Mouse (Mus musculus) megakaryocyte, adult 5-6 weeks (primary cell): ENCODE measurements around the gene H2bfm. TPM values are rescaled to one million over a fixed set of nuclear protein-coding genes. Genes with fewer than 3 reads are reported as not detected.
"Not testable (repeated sequence)": the region's sequence is repeated elsewhere in the genome, so short reads cannot be mapped to it uniquely, and the experiment has no call there.

Experiments used
- ATAC-seq: 2 replicates; pipeline ENCODE4 v1.8.0; 2016; ENCODE audit warnings: mild to moderate bottlenecking, inconsistent platforms; ENCODE audit not compliant: poor library complexity, severe bottlenecking
- total RNA-seq, 2 experiments: library from RNA; stranded (forward) in 1 of 2; stranded (reverse) in 1 of 2; fragments of 153-499, 151-499 nt in 1 of 2; fragments of 221-1000, 200-1000 nt in 1 of 2; gene quantifications; 2 replicates each; pipeline versions ENCODE4 v1.2.3 to v1.2.4; 2015 to 2017

Gene H2bfm
- total RNA-seq (2015) = not detected in 2 replicates
- not detected in 2 replicates for total RNA-seq (2017)

DNA sequence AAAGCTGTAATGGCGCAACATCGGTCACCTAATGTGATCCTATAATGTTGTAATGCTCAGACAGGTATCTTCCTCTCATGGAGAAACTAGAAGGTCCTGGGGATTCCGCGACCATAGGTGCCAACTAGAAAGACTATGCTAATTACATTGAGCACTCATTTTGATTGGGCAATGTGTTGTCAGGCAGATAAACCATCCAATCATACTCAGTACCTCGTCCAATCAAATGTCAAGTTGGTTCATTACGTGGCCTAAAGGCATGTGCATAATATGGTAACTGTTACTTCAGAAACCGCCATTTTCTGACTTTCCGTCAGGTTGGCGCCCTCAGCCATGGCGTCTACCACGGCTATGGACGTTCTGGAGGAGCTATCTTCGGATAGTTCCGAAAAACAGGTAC, at the start of gene H2bfm:
TSS of gene H2bfm (plus strand) at position 295 of the 400 bp plus-strand sequence.
- no peak for ATAC-seq

DNA sequence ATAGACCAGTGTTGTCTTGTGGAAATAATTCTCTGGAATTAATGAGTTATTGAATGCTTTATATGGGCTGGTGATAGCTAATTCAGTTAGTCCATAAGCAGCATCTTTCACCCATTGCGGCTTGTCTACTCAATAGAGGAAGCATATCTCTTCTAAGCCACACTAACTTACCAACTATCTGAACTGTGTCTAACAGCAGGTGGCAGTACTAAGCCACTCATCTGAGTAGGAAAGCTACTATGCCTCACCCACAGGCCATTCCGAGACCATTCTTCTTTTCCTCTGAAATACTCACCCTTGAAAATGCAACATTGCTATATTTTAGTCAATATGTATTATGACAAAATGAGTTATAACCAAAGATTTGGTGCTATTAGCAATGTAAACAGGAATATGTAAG, 31.4 kb upstream of the H2bfm start:
- ATAC-seq = no peak

DNA sequence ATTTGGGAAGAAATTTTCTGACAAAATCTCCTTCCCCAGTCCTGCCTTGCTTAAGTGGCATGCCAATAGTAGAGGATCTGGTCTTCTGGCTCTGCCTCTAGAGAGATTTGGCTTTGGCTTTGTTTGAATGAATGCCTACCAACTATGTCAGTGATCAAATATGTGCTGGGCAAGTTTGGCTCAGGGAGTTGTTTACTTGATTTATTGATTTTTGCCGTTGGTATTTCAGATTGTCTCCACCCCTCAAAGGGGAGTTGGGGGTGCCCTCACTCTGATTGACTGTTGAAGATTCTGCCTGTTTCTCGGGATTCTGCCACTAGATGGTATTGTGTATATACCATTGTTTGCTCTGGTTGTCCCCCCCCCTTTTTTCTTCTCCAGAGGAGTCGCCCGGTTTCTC, 22.8 kb upstream of the H2bfm start:
- no peak for ATAC-seq

DNA sequence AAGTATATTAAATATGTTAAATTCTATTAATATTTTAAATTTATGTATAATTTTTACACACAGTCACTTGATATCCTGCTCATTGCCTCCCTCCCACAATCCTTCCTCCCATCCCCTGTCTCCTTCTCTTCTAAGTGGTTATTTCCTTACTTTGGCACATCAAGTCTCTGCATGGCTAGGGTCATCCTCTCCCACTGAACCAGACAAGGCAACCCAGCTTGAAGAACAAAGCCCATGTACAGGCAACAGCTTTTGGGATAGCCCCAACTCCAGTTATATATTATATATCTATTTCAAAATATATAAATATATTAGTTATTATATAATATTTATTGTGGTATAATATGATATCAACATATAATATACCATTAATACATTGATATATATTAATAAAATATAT, 1.3 kb upstream of the H2bfm start:
- ATAC-seq = no peak

DNA sequence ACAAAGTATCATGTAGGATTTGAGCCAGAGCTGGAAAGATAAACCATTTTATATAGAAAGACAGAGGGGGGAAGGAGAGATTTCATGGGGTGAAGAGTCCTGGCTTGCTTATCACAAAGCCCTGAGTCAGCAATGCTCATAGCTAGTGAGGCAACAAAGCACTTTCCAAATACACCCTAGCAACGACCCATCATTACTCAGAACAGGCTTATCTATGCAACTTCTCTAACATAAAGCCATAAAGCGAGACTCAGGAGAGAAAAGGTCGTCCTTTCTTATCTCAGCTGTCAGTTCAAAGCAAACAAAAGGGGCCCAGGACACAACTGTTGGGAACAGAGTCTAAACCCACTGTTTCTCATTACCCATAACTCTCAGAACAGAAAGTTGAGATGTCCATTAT, 10.9 kb downstream of the H2bfm start:
- no peak for ATAC-seq

DNA sequence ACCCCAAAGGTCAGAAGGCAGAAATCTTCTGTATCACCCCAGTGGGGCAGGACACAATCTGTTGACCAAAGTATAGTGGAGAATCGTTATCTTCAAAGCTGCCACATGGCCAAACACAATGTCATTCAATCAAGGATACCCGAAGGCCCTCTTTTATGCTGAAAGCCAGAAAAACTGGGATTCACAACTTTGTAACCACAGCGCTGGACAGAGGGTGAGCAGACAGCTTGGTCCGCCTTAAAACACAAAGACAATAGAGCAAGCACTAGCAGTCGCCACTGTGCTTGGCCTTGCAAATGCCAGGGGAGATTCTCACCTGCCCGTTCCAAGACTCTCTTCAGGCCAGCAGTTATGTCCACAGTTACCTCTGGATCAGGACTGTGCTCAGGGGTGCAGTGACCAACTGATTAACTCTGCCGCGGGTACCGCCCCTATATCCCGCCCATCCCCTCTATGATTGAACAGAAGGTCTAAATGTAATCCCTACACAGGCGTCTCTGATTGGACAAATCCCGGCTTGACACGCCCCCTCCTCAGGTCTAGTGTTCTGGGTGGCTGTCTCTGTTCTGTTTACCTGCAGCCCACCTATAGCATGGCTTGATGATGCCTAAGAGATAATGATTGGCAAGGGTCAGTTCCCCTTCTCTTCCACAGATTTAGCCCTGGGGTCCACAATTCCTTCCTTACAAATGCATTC, 30.6 kb downstream of the H2bfm start:
- peak; percentile 96 for ATAC-seq

DNA sequence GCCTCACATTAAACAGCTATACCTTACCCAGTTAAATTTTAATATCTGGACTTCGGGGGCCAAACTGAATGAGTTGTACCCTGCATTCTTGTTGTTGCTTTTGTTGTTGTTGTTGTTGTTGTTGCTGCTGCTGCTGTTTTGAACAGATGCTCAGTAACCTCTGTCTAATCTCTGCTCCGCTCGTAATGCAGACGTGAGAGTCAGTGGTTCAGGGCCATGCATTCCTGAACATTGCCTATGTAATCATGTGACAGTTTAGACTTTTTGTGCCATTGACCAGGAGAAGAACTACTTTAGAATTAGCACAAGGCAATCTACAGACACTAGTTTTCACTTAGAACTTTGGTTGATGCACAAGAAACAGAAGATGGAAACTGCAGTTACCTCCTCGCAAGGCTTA, 31.2 kb downstream of the H2bfm start:
- not testable (repeated sequence) for ATAC-seq

DNA sequence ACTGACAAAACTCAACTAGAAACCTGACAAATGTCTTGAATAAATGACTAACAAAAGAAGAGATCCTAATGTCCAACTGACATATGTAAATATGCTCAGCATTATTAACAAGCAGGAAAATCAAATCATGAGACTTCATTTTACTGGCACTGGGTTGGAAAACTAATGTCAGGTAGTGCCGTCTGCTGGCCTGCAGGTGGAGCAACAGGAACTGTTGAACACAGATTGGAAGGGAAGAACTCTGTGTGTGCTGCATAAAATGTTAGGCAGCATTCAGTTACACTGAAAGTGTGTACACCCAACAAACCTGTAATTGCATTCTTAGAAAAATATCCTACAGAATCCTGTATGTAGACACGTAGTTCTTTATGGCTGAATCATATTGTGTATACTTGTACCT, 32.6 kb downstream of the H2bfm start:
- 0 out of 2 replicates have a peak, but pooled peaks have one; percentile 49 for ATAC-seq

DNA sequence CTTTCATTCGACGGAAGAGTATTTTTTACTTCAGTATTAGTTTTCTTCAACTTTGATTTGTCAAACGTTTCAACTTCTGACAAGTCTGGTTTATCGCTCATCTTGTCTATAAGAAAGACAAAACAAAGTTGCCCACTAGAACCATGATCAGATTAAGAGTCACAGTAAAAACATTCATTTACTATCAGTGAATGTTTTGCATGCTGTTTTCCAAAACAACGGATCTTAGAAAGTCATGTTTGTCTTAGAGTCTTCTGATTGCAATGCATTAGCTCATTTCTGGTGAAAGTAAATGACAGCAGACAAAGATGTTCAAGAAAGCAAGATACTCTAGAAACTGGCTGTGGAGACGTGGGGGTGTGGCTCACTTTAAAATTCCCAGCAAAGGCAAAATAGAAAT, 48.3 kb downstream of the H2bfm start, which contains the start of gene Tmsb15b2:
TSS of gene Tmsb15b2 (minus strand) at position 101 of the 400 bp plus-strand sequence.
- not testable (repeated sequence) for ATAC-seq

DNA sequence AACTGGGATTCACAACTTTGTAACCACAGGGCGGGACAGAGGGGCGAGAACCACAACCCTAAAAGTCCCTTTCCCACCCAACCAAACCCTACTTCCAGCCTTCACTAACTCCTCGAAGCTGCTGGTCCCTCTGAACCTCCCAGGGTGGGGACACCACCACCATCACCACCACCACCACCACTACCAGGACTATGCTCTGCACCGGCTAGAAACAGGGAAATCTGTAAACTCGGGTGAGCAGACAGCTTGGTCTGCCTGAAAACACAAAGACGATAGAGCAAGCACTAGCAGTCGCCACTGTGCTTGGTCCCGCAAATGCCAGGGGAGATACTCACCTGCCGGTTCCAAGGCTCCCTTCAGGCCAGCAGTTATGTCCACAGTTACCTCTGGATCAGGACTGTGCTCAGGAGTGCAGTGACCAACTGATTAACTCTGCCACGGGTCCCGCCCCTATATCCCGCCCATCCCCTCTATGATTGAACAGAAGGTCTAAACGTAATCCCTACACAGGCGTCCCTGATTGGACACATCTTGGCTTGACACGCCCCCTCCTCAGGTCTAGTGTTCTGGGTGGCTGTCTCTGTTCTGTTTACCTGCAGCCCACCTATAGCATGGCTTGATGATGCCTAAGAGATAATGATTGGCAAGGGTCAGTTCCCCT, 49.4 kb downstream of the H2bfm start, which contains the start of the genes Tmsb15l and Tmsb15b1:
TSS of gene Tmsb15l (minus strand) at position 446 of the 661 bp plus-strand sequence.
TSS of gene Tmsb15b1 (minus strand) at position 451 of the 661 bp plus-strand sequence.
- peak; percentile 98 for ATAC-seq

Other genes with a start within 250 kb of the H2bfm start
- 0.16 TPM in 1 of 2 replicates, not detected in the other for gene Tceal1, start 219.3 kb upstream of the H2bfm start, total RNA-seq (2015)
- gene Tceal1, start 219.3 kb upstream of the H2bfm start, total RNA-seq (2017) = 0.11 TPM in 1 of 2 replicates, not detected in the other
- gene Morf4l2, start 183.6 kb upstream of the H2bfm start, total RNA-seq (2015) = 95.1 and 96.8 TPM in 2 replicates
- 258 and 278 TPM in 2 replicates for gene Morf4l2, start 183.6 kb upstream of the H2bfm start, total RNA-seq (2017)
- not detected in 2 replicates for gene Glra4, start 147.2 kb upstream of the H2bfm start, total RNA-seq (2015)
- gene Glra4, start 147.2 kb upstream of the H2bfm start, total RNA-seq (2017) = not detected in 2 replicates
- 0.11 and 0.38 TPM in 2 replicates for gene Plp1, start 104.7 kb upstream of the H2bfm start, total RNA-seq (2015)
- 0.08 TPM in 1 of 2 replicates, not detected in the other for gene Plp1, start 104.7 kb upstream of the H2bfm start, total RNA-seq (2017)
- gene Rab9b, start 58.6 kb upstream of the H2bfm start, total RNA-seq (2015) = not detected in 2 replicates
- gene Rab9b, start 58.6 kb upstream of the H2bfm start, total RNA-seq (2017) = not detected in 2 replicates
- gene Tmsb15b2, start 48.2 kb downstream of the H2bfm start, total RNA-seq (2015) = 8.5 and 14.0 TPM in 2 replicates
- not detected in 2 replicates for gene Tmsb15b2, start 48.2 kb downstream of the H2bfm start, total RNA-seq (2017)
- 2.1 TPM in 1 of 2 replicates, not detected in the other for gene Tmsb15l, start 49.5 kb downstream of the H2bfm start, total RNA-seq (2015)
- gene Tmsb15l, start 49.5 kb downstream of the H2bfm start, total RNA-seq (2017) = 3.9 and 10.4 TPM in 2 replicates
- 3.6 and 5.0 TPM in 2 replicates for gene Tmsb15b1, start 49.5 kb downstream of the H2bfm start, total RNA-seq (2015)
- 1.3 and 4.1 TPM in 2 replicates for gene Tmsb15b1, start 49.5 kb downstream of the H2bfm start, total RNA-seq (2017)
- 0.29 and 0.46 TPM in 2 replicates for gene Zcchc18, start 65.8 kb downstream of the H2bfm start, total RNA-seq (2015)
- gene Zcchc18, start 65.8 kb downstream of the H2bfm start, total RNA-seq (2017) = not detected in 2 replicates
- gene Slc25a53, start 111.0 kb downstream of the H2bfm start, total RNA-seq (2015) = 3.3 and 6.2 TPM in 2 replicates
- gene Slc25a53, start 111.0 kb downstream of the H2bfm start, total RNA-seq (2017) = 2.8 and 10.8 TPM in 2 replicates
- 3.2 and 4.8 TPM in 2 replicates for gene Fam199x, start 122.3 kb downstream of the H2bfm start, total RNA-seq (2015)
- 6.6 and 6.9 TPM in 2 replicates for gene Fam199x, start 122.3 kb downstream of the H2bfm start, total RNA-seq (2017)
- not detected in 2 replicates for gene Esx1, start 194.8 kb downstream of the H2bfm start, total RNA-seq (2015)
- gene Esx1, start 194.8 kb downstream of the H2bfm start, total RNA-seq (2017) = not detected in 2 replicates